Mouse (Mus musculus) C2C12 (cell line): ENCODE measurements around the gene A530016L24Rik. TPM values are rescaled to one million over a fixed set of nuclear protein-coding genes. Genes with fewer than 3 reads are reported as not detected.
A peak's percentile ranks its signal among the peaks of the same experiment; 100 is the strongest.

ENCODE experiments used
- H3K27me3 ChIP-seq: one replicate; pipeline ENCODE4 v1.6.1; 2011; ENCODE audit not compliant: control insufficient read depth, insufficient read depth, insufficient read length
- H3K36me3 ChIP-seq: one replicate; pipeline ENCODE4 v1.6.1; 2011; ENCODE audit not compliant: control insufficient read depth, insufficient read depth
- H3K4me3 ChIP-seq: one replicate; pipeline ENCODE4 v1.5.1; 2011; ENCODE audit warnings: mild to moderate bottlenecking, control low read depth; ENCODE audit not compliant: poor library complexity, insufficient read depth, severe bottlenecking
- H3K79me2 ChIP-seq: one replicate; pipeline ENCODE4 v1.6.1; 2011; ENCODE audit not compliant: control insufficient read depth, insufficient read depth
- H3K79me3 ChIP-seq: one replicate; pipeline ENCODE4 v1.6.1; 2011; ENCODE audit warnings: low read depth, control low read depth
- H3ac ChIP-seq: one replicate; pipeline ENCODE3; 2011; ENCODE audit warnings: low read depth; ENCODE audit not compliant: control insufficient read depth, insufficient read length
- CEBPB ChIP-seq: IDR thresholded peaks from one replicate; pipeline ENCODE4 v1.6.1; 2011; ENCODE audit warnings: low read depth, mild to moderate bottlenecking, control low read depth, moderate library complexity
- CTCF ChIP-seq: IDR thresholded peaks from one replicate; pipeline ENCODE4 v1.5.1; 2011; ENCODE audit not compliant: control insufficient read depth, insufficient read depth, insufficient read length
- FOSL1 ChIP-seq: IDR thresholded peaks from one replicate; pipeline ENCODE4 v1.8.0; 2011; ENCODE audit warnings: mild to moderate bottlenecking, low read length; ENCODE audit not compliant: poor library complexity, insufficient read depth, severe bottlenecking
- MAX ChIP-seq: IDR thresholded peaks from one replicate; pipeline ENCODE4 v1.6.1; 2011; ENCODE audit warnings: mild to moderate bottlenecking, control low read depth
- MYOD1 ChIP-seq: IDR thresholded peaks from one replicate; pipeline ENCODE4 v1.6.1; 2011; ENCODE audit warnings: low read depth; ENCODE audit not compliant: control insufficient read depth, insufficient read length
- MYOG ChIP-seq: IDR thresholded peaks from one replicate; pipeline ENCODE4 v1.6.1; 2011; ENCODE audit not compliant: control insufficient read depth, insufficient read length; ENCODE audit errors: extremely low read depth
- USF1 ChIP-seq: IDR thresholded peaks from one replicate; pipeline ENCODE4 v1.6.1; 2011; ENCODE audit warnings: low read depth, mild to moderate bottlenecking, control low read depth, moderate library complexity
- polyA plus RNA-seq: library from polyadenylated mRNA; unstranded; fragments of >200 nt; fragmentation: generic; extraction: Trizol; gene quantifications from one replicate; pipeline ENCODE4 v1.2.1, GENCODE M21; 2012; ENCODE audit warnings: missing spikeins

A530016L24Rik gene
- polyA plus RNA-seq, 1 experiment, result 0.13 TPM

DNA sequence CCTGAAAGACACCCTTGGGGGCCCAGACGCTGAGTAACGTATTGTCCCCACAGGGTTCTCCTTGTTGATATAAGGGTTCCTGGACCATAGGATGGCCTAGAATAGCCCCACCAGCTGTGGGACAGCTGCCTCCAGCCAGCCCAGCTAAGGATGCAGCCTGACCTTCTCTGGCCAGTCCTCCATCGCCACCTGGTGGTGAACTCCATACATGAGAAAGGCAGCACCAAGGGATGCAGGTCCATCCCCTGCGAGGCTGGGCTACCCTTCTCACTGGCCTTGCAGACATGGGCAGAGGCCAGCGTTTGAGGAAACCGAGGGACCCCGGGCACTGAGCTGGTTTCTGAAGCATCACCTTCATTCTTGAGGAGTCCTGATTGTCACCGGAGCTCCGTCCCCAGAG, 15.5 kb upstream of the A530016L24Rik start:
- Histone ChIP-seq H3ac (no peak overlapping the region), H3K79me3 (no peaks in the 10 kb centered on the region), H3K4me3 (no peak overlapping the region), H3K27me3 (peaks cover 73% of the 10 kb centered on the region), H3K79me2 (no peaks in the 10 kb centered on the region), H3K36me3 (no peaks in the 10 kb centered on the region)
- no peak for TF ChIP-seq MAX
- peak; percentile 94 for TF ChIP-seq CTCF

DNA sequence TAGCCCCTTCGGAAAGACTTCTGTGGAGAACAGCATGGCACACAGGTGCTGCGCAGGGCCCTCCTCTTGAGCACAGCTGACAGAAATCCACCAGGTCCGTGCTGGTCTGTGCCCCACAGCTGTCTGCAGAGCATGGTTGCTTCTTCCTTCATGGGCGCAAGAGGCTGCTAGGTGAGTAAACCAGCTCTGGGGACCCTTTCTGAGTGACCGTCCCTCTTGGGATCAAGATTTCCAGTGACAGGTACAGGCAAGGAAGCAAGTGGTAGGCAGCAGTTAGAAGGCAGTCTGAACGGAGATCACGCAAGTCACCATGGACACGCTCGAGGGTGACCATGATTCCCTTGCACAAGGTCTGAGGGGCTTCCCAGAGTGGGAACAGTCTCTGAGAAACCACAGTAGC, 287 bp downstream of the A530016L24Rik start:
- no peak overlapping the region for H3ac ChIP-seq
- no peak for TF ChIP-seq MAX
- TF ChIP-seq CTCF, result no peak
- no peak for TF ChIP-seq MYOD1
- no peak for TF ChIP-seq CEBPB
- TF ChIP-seq USF1, result no peak
- TF ChIP-seq FOSL1, result no peak
- no peak for TF ChIP-seq MYOG
- no peaks in the 10 kb centered on the region for H3K79me2 ChIP-seq
- H3K79me3 ChIP-seq, result no peaks in the 10 kb centered on the region
- no peaks in the 10 kb centered on the region for H3K36me3 ChIP-seq
- peaks cover 12% of the 10 kb centered on the region for H3K27me3 ChIP-seq
- H3K4me3 ChIP-seq, result no peak overlapping the region

DNA sequence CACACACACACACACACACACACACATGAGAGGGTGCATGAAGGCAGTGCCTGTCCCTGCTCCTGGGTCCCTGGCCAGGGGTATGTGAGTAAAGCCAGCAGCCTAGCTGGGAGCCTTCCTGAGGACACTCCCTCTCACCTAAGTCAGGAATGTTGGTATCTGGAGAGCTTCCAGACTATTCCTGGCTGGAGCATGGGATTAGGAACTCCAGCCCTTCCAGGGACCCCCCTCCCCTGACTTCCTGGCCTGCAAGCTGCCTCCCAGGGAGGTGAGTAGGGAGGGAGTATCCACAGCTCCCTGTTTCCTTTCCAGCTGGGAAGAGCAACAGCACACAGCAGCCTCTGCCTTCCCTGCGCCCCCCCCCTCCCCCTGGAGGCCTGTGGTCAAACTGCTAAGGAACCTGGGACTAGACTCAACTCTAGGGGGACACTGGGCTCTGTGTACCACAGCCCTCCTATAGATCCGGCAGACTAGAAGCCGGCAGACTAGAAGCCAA, 1.2 kb downstream of the A530016L24Rik start:
- Histone ChIP-seq H3K36me3 (no peaks in the 10 kb centered on the region), H3K79me2 (no peaks in the 10 kb centered on the region), H3K27me3 (peaks cover 4% of the 10 kb centered on the region), H3K4me3 (no peak overlapping the region), H3K79me3 (no peaks in the 10 kb centered on the region), H3ac (no peak overlapping the region)
- no peak for TF ChIP-seq FOSL1
- no peak for TF ChIP-seq CEBPB

DNA sequence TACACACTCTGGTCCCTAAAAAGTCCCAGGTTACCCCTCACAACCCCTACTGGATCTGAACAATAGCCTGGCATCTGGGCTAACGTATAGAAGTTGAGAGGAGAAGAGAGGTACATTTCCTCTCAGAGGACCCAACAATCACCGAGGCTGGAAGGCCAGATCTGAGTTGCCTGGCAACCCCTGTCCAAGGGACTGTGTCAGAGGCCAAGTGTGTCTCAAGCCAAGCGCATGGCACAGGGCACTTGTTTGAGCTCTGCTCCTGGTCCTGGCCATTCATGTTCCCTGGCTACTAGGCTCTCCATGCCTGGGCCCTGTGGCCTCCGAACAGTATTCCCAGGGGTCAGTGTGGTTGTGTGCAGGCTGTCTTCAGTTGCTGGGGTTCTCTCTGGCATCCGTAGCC, 6.9 kb downstream of the A530016L24Rik start:
- TF ChIP-seq MAX (no peak), FOSL1 (no peak), MYOG (no peak), CTCF (no peak), CEBPB (no peak)
- Histone ChIP-seq H3K27me3 (peaks cover 28% of the 10 kb centered on the region), H3K4me3 (no peak overlapping the region), H3K79me3 (no peaks in the 10 kb centered on the region), H3K79me2 (no peaks in the 10 kb centered on the region), H3ac (no peak overlapping the region), H3K36me3 (no peaks in the 10 kb centered on the region)

DNA sequence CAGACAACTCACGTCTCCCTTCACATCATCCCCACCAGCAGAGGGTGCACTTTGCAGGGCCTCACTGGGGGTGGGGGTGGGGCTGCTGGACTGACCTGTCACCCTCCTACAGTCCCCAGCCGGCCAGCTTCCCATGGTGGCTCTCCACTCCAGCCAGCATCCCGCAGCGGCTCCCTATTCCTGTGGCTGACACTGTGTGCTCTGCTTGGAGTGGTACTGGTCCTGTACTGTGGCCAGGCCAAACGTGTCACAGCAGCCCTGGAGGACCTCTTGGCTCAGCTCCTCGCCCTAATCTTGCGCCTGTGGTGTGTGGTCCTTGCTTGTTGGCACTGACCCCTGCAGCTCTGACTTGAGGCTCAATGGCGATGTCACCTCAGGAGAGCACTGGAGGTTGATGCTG, 8.5 kb downstream of the A530016L24Rik start:
- no peak overlapping the region for H3K4me3 ChIP-seq
- no peak overlapping the region for H3ac ChIP-seq
- TF ChIP-seq CTCF, result no peak
- TF ChIP-seq MYOD1, result no peak
- TF ChIP-seq MYOG, result no peak
- TF ChIP-seq MAX, result no peak
- TF ChIP-seq CEBPB, result no peak
- no peak for TF ChIP-seq USF1
- TF ChIP-seq FOSL1, result no peak
- peaks cover 40% of the 10 kb centered on the region for H3K27me3 ChIP-seq
- no peaks in the 10 kb centered on the region for H3K79me3 ChIP-seq
- no peaks in the 10 kb centered on the region for H3K36me3 ChIP-seq
- H3K79me2 ChIP-seq, result no peaks in the 10 kb centered on the region

DNA sequence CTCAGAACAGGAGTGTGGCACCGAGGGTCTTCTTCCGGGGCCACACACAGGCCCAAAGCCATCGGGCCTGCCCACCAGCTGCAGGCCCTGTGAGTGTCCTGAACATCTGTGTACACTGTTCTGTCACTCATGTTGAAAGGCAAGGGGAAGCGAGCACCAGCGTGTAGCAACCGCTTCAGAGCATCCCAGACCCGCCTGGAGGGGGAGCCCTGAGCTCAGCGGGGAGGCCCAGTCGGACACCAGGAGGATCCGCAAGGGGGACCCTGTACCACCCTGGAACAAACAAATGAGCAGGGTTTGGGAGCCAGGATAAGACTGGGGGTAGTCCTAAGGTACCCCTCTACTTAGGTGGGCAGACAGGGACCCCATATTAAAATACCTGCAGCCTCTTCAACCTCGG, 9.4 kb downstream of the A530016L24Rik start:
- H3K79me2 ChIP-seq, result no peaks in the 10 kb centered on the region
- no peaks in the 10 kb centered on the region for H3K36me3 ChIP-seq
- TF ChIP-seq CTCF (peak; percentile 64), FOSL1 (no peak)
- no peaks in the 10 kb centered on the region for H3K79me3 ChIP-seq
- no peak overlapping the region for H3ac ChIP-seq
- H3K27me3 ChIP-seq, result peaks cover 40% of the 10 kb centered on the region
- H3K4me3 ChIP-seq, result no peak overlapping the region
